Mouse (Mus musculus) frontal cortex, postnatal 10 days (tissue): ENCODE results near the gene Kcnn4.

ENCODE experiments used
- DNase-seq, 2 experiments: peaks; one replicate each; pipeline ENCODE4 v3.0.0; 2022; ENCODE audit warnings: low spot score in 2 of 2, mixed read lengths in 1 of 2

The Kcnn4 gene

DNA sequence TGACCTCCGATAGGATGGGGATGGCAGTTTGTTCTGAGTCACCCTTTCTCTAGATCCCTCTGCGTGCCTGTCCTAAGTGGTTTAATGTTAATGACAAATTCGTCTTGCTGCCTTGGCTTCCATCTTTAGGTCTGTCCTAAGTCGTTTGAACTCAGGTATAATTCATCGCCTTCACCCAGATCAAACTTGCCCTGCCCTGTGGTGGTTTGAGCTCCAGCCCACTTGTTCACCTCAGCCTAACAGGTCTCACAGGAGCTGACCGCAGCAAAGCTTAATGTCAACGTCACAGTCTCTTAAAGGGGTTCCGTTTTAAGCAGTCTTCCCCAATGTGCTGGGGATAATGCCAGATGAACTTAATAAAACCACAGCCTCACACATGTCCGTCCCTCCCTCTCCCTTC is 55.9 kb downstream of the Kcnn4 start:
- no peak for DNase-seq

DNA sequence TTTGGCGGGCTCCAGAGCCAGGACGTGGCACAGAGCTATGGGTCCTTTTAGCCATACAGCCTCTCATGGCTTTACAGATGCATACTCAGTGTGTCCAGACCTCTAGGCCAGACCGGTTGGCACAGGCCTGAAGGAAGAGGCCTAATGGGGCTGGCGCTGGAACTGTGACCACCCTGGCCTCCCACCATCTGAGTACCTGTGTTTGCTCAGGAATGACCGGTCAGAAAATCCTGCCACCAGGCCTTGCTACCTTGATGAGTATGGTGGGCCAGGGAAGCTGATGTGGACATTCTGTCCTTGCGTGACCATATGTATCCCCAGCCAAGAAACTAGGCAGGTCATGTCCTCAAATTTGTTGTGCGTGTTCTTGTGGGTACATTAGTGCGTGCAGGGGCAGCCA is 57.1 kb downstream of the Kcnn4 start:
- DNase-seq: no peak

DNA sequence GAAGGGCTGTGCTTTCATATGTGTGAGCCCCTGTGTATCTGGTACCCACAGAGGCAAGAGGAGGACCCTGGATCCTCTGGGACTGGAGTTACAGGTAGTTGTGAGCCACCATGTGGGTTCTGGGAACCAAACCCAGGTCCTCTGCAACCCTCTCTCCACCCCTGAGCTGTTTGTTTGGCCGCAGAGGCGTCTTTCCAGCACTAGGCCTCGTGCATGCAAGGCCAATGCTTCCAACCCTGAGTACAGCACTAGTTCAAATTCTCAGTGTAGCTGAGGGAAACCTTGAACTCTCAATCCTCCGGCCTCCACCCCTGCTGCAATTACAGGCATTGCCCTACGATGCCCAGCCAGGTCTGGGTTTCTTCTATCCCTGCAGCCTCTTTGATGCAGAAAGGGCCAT is 58.7 kb downstream of the Kcnn4 start:
- DNase-seq: no peak

DNA sequence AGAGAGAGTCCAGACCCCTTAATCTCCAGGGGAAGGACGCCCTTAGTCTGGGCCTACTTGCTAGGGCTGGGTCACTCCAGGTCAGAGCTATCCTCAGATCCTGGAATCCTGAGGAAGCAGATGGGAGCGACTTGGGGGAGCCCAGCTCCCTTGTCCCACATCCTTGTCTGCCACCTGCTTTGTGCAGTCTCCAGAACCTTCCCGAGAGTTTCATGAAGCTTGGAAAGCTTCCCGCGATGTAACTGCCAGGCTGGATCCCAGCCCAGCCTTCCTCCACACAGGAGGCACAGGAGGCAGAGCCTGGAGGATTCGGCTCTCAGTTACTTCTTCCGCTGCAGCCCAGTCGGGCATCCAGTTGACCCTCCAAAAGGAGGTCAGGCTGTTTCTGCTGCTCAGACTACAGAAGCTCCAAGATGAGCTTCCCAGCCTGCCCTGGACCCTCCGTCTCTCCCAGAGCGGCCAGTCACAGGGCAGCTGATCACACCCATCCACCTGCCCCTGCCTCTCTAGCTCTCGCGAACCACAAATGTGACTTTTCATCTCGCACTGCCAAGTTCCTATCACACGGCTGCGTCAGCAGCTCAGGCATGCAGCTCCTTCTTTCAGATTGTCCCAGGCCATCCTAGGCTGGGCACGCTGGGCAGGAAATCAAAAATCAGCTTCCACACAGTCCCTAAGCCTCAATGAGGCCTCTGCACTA is 59.5 kb downstream of the Kcnn4 start:
- DNase-seq: peak; percentile 69 to 81

DNA sequence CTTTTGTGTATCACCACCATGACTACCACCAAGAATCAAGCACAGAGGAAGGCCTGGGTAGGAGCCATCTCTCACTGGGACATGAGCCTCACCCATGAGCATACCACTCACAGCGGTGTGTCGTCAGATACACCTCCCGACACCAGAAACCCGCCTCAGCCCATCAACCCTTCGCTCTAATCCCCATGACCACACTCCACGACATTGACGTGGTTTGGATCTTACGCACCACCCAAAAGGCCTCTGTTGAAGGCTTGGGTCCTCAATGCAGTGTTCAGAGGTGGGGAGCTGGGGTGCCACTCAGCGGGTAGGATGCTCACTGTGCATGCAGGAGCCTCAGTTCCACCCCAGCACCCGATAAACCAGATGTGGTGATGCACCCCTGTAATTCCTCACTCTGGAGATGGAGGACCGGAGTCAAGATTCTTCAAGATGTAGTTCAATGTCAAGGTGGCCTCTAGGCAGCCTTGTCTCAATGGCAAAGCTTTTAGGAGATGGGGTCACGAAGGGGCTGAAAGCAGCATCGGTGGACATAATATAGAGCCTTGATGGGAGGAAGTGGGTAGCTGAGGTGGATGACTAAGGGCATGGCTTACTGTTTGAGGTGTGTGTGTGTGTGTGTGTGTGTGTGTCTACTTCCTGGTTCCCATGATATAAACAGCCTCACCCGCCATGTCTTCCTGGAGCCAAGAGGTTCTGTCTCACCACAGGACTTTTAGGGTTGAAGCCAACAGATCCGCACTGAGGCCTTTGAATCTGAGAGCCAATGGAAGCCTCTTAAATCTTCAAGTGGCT is 60.7 kb downstream of the Kcnn4 start:
- DNase-seq: no peak

DNA sequence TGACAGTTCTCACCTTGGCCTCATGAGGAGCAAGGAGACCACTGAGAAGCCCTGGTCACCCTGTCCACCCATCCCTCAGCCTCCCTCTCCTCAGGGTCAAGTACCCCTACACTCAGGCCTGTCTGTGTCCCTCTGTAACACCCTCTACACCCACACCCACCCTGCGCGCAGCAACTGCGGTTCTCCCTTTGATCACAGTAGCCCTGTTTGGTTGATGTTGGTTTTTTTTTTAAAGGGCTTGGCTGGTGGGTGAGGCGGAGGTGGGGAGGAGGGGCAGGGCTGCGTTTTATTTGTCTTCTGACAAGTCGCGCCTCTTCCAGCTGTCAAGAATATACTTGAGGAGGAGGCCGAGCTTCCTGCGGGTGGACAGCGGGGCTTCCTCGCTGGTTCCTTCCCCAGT is 61.6 kb downstream of the Kcnn4 start:
- DNase-seq: no peak

DNA sequence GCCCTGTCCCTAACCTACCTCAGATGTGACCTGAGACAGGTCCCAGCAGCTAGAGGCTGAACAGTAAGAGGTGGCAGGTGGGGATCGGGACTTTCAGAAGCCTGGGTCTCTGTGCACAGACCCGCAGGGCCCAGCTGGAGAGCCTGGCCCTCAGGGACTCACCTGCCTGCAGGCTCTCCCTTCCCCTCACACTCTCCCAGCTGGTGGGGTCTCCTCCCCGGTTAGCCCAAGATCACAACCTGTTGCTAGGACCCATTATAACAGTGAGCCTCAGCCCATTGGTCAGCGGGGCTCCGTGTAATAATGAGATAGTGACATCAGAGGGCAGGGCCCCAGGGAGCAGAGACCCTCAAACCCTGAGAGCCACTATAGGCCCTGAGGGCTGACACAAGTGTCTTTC is 65.2 kb downstream of the Kcnn4 start:
- DNase-seq: no peak
